Mouse (Mus musculus) gastrocnemius, postnatal 25 days (tissue): Measurements from ENCODE around the gene Tmem238. TPM values are rescaled to one million over a fixed set of nuclear protein-coding genes. Genes with fewer than 3 reads are reported as not detected.

Experiments used
- DNase-seq: peaks from one replicate; pipeline ENCODE4 v3.0.0; 2022
- total RNA-seq, 2 experiments: library from RNA; stranded (reverse); gene quantifications; 1 replicate in 1 of 2; 2 replicates in 1 of 2; pipeline ENCODE4 v1.2.3; 2021

The Tmem238 gene
- total RNA-seq, 2 experiments from 2014 or later = 6.3 to 6.4 TPM

DNA sequence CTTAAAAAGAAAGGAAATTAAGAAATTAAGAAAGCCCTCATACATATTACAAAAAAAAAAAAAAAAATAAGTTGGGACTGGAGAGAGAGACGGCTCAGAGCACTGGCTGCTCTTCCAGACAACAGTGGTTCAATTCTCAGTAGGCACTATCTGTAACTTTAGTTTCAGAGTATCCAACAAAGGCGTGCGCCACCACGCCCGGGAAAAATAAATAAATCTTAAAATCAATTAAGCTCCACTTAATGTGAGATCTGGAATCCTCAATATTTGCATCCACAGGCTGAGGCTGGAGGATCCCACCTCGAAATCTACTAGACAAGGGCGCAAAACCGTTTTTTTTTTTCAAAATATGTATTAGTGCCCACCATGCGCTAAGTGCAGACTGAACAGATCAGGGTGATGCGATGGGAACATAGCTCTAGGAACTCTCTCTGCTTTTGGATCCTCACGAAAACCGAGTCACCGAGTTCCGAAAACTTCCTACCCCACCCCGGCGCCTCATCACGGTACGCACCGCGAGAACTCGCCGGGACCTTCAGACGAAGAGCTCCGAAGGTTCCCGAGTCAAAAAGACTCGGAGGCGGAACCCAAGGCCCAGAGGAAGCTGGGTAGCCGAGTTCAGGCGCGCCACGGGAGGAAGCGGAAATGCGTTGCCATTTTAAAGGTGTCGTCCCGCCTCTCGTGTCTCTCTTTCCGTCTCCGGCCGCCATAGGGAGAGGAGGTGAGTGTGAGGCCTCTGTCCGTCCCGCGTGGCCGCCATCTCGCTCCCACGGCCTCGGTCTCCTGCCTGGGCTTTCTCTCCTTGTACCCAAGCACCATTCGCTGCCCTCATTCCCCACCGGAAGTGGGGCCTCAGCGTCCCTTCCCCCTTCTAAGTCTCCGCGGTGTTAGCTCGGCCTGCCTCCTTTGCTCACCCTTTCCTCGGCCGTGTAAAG lies 3.1 kb upstream of the Tmem238 start, which contains the start of gene Rpl28:
TSS of gene Rpl28 (plus strand) at position 597 of the 935 bp plus-strand sequence.
- DNase-seq = peak; percentile 95

DNA sequence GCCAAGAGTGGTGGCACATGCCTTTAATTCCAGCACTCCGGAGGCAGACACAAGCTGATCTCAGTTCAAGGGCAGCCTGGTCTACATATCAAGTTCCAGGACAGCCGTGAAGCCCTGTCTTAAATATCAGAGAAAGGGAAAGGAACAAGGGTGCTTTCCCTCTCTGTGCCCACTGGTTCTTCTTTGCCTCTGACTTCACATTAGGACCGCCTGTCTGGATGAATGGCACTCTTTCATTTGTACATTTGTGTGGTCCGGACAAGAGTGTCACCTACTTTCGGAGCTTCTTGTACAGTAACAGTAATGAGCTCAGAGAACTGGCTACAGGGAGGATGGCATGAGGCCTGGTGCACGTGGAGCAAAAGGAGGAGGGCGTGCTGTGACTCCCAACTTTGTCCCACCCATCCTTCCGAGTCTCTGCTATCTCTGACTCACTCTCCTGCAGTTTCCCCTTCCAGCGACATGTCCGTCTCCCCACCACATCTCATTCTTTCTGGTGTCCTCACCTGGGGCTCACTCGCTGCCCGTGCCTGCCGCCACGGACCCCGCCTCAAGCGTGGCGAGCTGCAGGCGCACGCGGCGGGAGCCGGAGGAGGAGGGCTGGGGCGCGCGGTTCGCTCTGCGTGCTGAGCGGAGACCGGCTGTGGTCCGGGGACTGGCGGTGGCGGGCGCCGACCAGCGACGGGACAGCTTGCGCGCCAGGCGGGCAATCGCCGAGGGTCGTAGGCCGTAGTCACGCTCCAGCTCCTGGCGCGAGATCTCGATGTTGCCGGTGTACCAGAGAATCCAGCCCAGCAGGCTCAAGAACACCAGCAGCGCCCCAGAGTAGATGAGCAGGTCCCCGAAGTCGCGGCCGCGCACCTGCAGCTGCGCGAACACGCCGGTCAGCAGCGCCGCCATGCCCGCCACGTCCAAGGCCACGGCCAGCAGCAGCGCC lies 689 bp downstream of the Tmem238 start:
- peak; percentile 53 for DNase-seq

DNA sequence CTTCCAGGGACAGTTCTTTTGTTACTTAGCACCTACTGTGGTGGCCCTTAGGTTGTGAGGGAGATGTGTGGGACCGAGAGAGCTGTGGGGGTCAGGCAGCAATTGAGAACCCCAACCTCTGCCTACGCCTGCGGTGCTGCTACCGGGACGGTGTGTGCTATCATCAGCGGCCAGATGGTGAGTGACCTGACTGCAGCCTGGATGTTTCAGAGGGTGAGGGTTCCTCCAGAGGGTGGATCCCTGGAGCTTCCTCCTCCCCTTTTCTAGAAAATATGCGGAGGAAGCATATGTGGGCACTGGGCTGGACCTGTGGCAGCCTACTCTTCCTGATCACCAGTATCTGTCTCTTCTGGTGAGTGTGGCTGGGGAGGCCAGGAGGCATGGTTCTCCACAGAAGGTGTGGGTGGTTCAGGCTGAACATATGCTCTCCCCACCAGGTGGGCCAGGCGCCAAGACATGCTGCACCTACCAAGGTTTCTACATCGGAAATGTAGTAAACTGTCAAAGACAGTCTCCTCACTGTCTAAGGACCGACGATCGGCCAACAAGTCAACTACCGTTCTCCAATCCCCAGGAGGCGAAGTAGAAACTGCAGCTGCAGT lies 5.7 kb downstream of the Tmem238 start:
- no peak for DNase-seq

DNA sequence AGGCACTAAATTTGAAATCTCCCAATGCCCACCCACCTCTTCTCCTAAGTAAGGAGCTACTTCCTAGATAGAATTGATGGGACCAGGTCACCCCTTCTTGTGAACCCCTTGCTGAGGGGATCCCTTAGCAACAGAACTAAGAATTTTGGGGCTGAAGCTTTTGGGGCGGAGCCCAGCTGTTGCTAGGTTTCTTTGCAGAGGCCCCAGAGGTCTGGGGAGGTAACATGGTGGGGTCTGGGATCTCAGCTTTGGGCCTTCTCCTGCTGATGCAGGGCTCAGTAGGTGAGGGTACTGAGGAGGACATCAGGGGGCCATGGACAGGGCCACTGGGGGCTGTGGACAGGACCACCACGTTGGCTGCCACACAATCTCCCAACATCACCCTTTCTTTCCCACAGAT lies 6.7 kb downstream of the Tmem238 start, which contains the start of the genes Il11 and Tmem190:
TSS of gene Il11 (minus strand) at position 101 of the 400 bp plus-strand sequence.
TSS of gene Tmem190 (plus strand) at position 179 of the 400 bp plus-strand sequence.
- DNase-seq = no peak

DNA sequence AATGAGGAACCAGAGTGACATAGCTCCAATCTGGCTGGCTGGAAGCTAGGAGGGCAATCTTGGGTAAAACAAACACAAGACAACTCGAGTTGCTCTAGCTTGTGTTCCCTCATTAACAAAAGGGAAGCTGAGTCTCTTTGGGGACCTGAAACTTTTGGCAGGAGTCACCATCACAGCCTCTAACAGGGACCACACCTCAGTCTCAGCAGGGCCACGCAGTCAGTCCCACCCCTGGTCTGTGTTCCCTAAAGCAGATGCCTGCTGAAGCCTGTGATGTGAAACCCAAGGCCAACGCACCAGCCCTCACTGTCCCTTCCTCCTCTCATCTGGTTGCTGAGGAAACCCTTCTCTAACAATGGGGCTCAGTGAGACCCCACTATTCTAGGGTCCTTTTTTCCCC lies 7.3 kb downstream of the Tmem238 start:
- DNase-seq = no peak

DNA sequence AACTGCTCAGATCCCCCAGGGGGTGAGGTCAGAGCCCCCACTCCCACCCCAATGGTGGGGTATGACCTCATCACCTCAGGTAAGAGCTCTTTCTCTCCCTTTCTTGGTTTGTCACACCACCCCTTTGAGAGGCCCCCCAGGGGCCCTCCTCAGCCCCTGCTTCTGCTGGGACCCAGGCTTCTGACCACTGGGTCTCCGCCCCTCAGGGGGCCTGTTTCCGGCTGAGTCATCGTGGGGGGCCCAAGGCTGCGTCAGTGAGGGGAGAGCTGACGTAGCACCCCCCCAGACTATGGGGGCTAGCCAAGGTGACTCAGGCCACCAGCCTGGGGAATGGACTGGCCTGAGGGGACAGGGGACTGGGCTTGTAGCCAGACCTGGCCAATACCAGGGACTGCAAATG lies 9.5 kb downstream of the Tmem238 start:
- no peak for DNase-seq

DNA sequence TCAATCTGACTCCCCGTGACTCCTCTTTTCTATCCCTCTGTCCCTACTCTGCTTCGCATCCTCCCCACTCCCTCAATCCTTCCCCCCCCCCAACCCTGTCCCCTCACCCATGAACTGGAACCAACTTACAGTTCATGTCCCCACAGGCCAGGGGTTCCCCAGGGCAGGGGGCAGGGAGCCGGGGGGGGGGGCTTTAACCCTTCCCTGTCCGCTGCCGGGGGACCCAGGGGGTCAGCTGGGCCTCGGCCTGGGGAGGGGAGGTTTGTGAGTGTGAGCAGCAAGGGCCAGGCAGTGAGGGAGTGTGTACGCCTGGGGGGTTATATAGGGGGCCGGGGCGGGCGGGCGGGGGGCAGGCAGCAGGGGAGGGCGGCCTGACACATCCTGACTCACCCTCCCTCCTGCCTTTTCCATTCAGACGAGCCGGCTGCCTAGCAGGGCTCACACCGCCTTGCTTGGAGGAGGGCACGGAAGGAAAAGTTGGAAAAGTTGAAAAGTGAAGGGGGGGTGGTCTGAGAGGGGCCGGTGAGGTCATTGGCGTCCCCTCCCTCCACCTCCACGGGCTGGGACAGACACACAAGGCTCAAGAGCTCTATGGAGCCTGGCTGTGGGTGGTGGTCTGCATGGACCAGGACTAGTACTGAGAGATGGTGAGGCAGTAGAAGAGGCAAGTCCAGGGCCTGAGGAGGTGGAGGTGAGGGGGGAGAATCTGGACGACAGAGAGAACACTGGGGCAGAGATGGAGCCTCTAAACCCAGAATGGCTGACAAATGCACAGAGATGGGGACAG lies 11.4 kb downstream of the Tmem238 start:
- no peak for DNase-seq

DNA sequence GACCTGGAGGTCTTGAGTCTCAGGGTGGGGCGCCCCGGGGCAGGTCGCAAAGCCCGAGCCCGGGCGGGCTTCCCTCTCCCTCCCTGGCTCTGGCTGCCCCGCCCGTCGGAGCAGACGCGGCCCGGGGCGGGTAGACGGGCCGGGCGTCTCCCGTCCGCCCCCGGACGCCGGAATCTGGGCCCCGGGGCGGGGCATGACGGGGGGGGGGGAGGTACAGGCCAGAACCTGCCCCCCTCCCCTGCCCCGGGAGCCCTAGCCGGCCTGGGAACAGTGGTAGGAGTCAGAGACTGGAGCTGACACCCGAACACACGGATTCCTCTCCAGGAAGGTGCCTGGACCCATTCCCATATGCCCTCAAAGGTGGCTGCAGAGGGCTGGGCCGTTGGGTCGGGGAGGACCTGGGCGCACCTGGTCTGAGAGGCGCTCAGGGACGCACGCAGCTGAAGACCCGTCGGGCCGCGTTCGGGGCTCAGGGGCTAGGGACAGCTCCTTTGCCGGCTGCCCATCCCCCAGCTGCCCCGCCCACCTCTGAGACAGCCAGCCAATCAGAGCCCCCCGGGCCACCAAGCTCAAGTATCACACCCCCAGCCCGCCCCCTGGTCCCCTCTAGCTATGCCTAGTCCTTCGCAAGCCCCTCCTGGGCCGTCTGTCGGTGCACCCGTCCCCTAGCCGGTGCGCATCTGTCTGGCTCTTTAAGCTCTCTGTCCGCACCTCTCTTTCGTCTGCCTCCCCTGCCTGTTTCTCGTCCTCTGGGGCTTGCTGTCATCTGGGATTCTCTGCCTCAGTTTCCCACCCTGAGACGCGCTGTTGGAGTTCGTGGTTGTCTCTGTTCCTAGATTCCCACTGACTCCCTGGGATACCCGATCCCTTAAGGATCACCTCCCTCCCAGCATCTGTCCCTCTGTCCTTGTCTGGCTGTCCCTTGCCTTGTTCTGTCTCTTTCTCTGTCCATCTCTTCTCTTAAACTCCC lies 12.3 kb downstream of the Tmem238 start:
- DNase-seq = peak; percentile 57

DNA sequence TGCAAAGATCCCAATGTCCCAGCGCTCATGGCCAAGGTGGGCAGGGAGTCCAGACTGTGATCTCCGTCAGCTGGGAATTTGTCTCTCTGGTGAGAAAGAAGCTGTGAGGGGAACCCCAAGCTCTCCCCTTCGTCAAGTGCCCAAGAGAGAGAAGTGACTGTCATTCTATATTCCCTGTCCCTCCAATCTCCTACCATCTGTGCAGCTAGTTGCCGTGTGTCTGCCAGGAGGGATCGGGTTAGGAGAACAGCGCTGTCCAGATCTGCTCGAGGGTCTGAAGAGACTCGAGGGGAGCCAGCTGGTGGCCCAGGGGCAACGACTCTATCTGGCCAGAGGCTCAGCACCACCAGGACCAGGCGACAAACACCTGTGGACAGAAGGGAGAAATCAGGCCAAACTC lies 13.3 kb downstream of the Tmem238 start:
- no peak for DNase-seq

DNA sequence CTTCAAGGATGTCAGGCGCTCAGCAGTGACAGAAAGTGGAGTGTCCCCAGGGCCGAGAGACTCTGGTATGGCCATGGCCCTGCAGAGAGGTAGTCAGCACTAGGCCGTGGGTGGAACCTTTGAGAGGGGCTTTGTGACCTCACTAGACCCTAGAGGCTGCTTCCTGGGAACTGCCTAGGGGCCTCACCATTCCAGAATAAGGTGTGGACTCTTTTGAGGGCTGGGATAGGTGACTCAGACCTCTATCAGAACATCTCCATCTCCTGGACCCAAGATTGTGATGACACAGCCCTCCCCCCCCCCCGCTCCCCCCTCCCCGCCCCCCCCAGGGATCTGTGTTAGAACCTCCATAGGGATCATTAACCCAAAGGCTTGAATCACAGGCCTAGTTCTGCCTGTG lies 18.3 kb downstream of the Tmem238 start, which contains the start of gene Fam71e2:
TSS of gene Fam71e2 (minus strand) at position 101 of the 400 bp plus-strand sequence.
- DNase-seq = no peak

DNA sequence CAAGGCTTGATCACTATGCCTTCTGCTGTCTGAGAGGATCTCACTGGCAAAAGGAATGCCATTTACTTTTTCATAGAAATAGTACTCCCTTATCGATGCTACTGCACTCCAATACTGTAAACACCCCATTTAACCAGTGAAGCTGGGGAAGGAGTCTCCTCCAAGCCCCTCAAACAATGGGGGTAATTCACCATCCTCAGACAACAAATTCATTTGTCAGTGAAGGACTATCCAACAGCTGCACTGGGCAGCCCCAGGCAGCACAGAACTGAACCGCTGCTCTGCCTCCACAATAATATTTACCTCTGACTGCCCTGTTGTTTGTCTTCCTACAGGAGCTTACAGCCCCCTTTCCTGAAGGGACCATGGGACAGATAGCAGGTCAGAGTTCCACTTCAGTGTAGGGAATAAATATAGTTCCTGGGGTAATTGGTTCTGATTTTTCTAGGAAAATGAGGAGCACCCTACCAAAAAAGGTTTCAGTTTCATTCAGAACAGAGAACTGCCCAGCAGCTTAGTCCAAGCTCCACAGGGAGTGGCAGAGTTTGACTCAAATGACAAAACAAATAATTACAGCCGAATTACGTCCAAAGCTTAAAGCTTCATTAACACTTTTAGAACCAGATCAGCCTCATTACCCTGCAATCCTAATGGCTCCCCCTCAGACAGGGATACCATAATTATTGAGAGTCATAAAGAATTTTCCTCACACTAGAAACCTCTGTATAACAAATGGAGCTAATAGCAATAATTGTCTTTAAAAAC lies 24.3 kb downstream of the Tmem238 start:
- no peak for DNase-seq

DNA sequence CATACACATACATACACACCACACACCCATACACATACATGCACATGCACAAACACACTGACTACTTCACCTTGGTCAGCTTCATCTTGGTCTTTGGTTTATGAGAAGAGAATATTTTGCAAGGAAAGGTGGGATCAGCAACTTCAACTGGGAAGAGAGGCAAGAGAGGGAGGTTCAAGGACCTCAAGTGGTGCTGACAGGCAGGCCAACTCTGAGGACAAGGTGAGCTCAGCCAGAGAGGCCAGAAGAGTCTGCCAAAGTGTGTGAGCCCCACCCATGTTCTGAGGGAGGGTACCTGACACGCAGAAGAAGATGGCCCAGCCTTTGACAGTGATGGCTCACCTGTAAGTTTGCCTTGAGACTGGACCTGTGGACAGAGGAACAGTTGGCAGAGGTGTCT lies 29.8 kb downstream of the Tmem238 start:
- no peak for DNase-seq

DNA sequence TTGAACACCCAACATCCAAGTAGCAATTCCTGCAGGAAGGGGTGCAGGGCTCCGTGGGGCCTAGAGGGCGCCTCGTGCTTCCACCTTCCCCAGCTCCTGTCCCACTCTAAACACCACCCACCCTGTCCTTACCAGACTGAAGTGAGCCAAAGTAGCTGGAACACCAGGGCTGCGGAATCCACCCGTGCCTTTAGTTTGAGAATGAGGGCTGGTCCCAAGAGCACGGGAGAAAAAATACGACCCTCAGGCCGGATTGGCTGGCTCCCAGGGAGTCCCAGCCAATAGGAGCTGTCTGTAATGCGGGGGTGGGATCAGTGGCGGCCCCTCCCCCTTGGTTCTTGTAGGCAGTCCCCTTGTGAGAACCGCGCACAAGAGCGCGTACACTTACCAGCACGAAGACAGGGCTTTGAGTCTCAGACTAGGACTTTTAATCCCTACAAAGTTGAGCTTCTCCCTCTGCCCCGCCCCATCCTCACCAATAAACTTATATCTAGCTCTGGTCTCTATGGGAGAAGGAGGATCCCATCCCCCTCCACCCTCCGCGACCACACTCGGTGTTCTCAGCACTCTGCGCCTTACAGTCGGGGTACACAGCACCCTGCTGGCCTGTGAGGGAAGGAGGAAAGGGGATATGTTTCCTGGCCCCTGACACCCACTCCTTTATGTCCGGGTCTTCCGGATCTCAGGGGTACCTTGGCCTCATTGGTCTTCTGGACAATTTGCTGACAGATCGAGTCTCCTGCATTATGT lies 36.5 kb downstream of the Tmem238 start, which contains the start of gene Cox6b2:
TSS of gene Cox6b2 (minus strand) at position 274 of the 750 bp plus-strand sequence.
- peak; percentile 49 for DNase-seq

DNA sequence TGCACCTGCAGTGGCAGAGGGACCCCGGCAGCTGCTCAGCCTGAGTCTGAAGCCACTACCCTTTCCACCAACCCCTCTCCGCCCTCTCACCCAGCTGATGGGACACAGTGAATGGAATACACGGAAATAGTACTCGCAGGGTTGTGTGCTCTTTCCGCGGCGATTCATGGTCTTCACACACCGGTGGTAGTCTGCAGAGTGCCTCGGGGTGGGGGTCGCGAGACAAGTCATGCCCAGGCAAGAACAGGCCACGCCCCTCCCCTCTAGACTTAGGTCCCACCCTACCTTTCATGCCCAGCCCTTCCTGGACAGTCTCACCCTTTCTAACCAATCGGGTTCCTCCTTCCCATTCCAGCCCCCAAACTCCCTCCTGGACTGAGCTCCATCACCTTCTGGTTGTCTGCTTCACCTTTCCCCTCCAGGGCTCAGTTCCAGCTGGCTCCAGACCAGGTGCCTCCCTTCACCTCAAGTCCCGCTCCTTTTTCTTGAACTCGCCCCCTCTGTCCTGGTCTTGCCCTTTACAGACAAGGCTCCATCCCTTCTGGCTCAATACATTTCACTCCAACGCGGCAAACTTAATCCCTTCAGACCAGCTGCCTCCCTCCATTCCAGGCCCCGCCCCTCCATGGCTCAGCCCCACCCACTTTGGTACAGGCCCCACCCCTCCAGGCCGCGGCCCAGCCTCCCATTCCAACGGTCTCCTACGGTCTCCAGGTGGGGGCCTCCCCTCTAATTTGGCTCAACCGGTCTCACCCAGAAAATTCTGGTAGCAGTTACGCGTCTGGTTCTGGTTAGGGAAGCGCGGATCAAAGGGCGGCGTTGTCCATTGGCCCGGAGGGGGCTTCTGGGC lies 37.3 kb downstream of the Tmem238 start:
- peak; percentile 35 for DNase-seq

DNA sequence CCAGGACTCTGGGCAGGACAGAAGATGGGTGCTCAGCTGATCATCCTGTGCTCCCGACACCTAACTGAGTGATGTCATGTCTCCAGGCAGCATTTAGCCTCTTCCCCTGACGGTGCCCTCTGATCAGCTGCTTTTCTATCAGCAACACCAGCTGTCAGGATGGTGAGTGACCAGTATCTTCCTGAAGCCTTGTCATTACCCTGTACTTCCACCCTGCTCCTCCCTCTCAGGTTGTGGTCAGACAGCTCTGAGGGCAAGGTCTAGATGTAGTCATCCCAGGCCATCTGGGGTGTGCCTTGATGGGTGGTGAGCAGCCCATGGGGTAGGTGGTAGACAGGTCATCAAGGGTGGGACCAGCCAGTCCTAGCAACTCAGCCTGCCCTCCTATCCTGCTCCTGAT lies 40.3 kb downstream of the Tmem238 start:
- DNase-seq = no peak

DNA sequence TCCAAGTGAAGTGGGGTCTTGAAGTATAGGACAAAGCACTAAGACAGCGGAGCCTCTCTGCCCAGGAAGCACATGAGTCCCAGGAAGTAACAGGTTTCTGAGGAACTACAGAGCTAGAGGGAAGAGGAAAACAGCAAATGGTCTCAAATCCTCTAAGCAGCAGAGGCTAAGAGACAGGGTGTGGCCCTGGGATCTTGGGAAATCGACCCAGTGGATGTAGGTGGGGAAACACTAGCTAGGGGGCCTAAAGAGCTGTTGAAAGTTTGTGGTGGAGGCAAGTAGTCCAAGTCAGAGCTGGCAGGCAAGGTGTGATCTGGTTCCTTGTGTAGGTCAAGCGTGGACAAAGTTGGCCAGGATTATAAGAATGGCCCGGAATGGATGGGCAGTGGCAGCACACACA lies 41.1 kb downstream of the Tmem238 start:
- DNase-seq = no peak

DNA sequence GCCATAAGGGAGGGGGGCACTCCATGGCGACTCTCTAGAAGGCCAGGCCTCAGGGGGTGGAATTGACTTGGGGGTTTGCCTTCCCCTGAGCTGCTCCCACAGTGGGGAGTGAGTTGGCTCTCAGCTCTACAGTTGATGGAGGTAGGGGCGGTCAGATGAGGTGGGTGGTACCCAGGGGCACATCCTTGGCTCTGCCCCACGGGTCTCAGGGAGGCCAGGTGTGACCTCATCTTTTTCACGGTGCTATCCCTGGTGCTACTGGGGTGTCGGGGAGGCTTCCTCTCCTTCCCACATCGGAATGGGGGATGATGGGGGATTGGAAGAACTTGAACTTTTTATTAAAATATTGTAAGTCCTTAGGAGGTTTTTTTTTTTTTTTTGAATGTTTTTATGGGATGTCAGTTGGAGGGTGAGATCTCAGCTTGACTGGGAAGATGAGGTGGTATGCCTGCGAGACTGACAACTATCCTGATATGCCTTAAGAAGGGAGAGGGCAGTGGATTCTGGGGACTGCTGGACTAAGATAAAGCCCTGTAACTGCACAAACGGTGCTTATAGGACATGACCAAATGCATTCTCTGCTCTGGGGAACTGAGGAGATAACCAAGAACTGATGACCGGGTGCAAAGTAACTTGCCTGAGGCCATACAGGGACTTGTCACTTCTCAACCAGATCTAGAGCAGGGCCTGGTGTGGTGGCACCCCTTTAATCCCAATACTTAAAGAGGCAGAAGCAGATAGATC lies 42.1 kb downstream of the Tmem238 start:
- no peak for DNase-seq
